Mouse (Mus musculus): ENCODE data around the gene Tmprss2.

- TF ChIP-seq EP300 (IDR thresholded peaks at IDR 0.05; ENCODE audit: insufficient read depth, low read depth, low read length), result no peak
- no peak for TF ChIP-seq POLR2A (IDR thresholded peaks at IDR 0.05; ENCODE audit: insufficient read depth, low read length)
- TF ChIP-seq CTCF (IDR thresholded peaks at IDR 0.05; ENCODE audit: low read depth, low read length), result no peak
Measured at GRCm38 (mm10) chr16:97658481-97658880, 47.5 kb upstream of the Tmprss2 start.

Measured in ES-Bruce4 (cell line).